Mouse (Mus musculus): ENCODE measurements at regions not wholly inside any gene's neighbourhood (a gene's known extent, or its start where the extent isn't known, plus 50 kb on each side); places are given as distances from the start of the nearest gene placed in this dataset.
A peak's percentile ranks its signal among the peaks of the same experiment; 100 is the strongest.

DNA sequence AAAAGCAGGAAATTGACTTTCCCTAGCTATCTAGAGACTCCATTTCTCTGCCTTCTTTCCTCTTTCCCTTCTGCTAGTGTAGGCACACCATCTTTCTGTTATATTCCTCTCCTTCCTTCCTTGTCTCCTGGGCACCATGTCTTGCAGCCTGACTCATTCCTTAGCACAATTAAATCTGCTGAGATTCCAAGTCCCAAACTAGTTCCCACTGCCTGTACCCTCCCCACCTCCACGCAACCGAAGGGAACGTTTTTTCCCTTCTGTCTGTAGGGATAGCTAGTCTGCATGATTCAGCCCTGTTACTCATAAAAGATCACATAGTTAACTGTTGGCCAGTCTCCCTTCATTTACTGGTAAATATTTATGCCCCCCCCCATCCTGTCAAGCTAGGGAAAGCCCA is 158.8 kb upstream of the Prkcq start:
- no peaks in the 10 kb centered on the region for H3K27me3 ChIP-seq (replicated peaks)
- no peaks in the 10 kb centered on the region for H3K36me3 ChIP-seq
- no peak overlapping the region for H3K27ac ChIP-seq
- H3K4me2 ChIP-seq (replicated peaks), result no peak overlapping the region
- H3K9ac ChIP-seq, result no peak overlapping the region
- H3K4me1 ChIP-seq (replicated peaks), result no peaks in the 10 kb centered on the region
- H3K9me3 ChIP-seq, result no peaks in the 10 kb centered on the region
- 93% methylated on average over 3 of the region's 3 CpGs for WGBS
- no peak overlapping the region for H3K4me3 ChIP-seq (replicated peaks)
- no peak for ATAC-seq

DNA sequence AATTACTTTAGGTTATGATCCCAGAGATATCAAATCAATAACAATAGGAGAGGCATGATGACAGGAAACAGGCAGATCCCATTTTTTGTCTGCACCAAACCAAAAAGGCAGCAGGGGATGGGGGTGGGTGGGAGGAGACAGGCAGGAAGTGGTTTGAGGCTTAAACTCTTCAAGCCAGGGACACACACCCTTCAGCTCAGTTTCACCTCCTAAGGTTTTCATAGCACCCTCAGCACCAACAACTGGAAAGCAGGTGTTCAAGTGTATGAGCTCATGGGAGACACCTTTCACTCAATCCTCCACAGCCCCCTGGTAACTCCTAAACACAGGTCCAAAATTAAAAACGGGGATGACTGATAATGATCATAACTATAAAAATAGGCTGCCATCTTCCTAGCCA is 155.5 kb upstream of the Prkcq start:
- no peak overlapping the region for H3K9ac ChIP-seq

DNA sequence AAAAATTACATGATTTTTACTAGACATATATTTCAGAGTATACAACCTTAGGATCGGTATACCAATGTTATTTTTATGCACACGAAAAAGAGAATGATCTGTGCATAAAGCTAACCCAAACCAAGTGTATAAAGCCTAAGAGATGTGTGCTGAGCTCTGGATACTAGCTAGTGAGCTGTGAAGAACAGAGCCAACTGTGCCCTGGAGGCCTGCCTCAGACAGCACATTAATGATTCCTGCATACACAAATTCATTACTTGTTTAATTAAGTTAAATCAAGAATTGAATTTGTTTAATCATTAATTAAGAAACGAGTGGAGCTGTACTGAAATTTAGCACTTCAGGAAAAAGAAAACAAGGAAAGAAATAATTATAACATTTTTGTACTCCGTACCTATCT is 139.0 kb upstream of the Prkcq start:
- Histone ChIP-seq H3K36me3 (no peaks in the 10 kb centered on the region), H3K9me3 (no peaks in the 10 kb centered on the region), H3K27ac (no peak overlapping the region), H3K27me3 (replicated peaks) (no peaks in the 10 kb centered on the region), H3K4me3 (replicated peaks) (no peak overlapping the region), H3K9ac (no peak overlapping the region), H3K4me2 (replicated peaks) (no peak overlapping the region), H3K4me1 (replicated peaks) (no peaks in the 10 kb centered on the region)
- no peak for ATAC-seq
- 76% methylated on average over 4 of the region's 4 CpGs for WGBS

More for the DNA sequence above, 155.5 kb upstream of the Prkcq start:
- Histone ChIP-seq H3K27ac (no peak overlapping the region), H3K27me3 (replicated peaks) (no peaks in the 10 kb centered on the region), H3K9me3 (no peaks in the 10 kb centered on the region), H3K36me3 (no peaks in the 10 kb centered on the region), H3K4me2 (replicated peaks) (no peak overlapping the region), H3K4me1 (replicated peaks) (no peaks in the 10 kb centered on the region), H3K4me3 (replicated peaks) (no peak overlapping the region)
- 67% methylated on average over 1 of the region's 1 CpGs for WGBS
- no peak for ATAC-seq

DNA sequence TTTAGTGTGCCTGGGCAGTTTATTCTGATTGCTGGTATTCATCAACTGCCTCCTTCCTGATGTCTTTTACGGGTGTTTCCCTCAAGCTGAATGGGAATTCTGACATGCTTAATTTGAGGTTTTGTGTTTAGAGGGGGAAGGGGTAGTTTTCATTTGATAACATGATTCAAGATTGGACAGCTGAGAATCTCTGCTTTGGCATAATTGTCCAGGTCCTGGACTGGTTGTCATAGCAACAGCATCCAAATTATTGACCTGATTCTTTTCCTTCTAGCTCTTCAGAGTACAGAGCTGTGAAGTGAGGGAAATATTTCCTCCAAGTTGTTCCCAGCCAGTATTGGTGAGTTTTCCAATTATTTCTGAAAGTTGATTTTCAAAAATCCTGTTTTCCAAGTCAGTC is 137.7 kb upstream of the Prkcq start:
- Histone ChIP-seq H3K4me1 (replicated peaks) (no peaks in the 10 kb centered on the region), H3K9ac (no peak overlapping the region), H3K4me2 (replicated peaks) (no peak overlapping the region), H3K27ac (no peak overlapping the region), H3K9me3 (no peaks in the 10 kb centered on the region), H3K27me3 (replicated peaks) (no peaks in the 10 kb centered on the region), H3K36me3 (no peaks in the 10 kb centered on the region), H3K4me3 (replicated peaks) (no peak overlapping the region)
- 53% methylated on average over 1 of the region's 1 CpGs for WGBS
- no peak for ATAC-seq

DNA sequence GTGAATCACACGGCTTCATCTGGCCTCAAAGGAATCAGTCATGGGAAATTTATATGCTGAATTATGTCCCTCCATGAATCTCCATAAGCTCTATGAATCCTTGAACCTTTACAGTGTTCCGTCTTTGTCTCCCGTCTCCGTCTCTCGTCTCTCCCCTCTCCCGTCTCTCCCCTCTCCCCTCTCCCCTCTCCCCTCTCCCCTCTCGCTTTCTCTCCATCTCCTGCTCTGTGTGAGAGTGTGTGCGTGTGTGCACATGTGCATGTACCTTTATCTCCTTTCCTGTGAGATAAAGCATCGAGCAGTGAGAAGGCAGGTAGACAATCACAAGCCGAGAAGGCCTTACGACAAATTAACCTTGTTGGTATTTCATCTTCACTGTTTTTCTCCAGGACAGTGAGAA is 134.6 kb upstream of the Prkcq start:
- H3K4me3 ChIP-seq (replicated peaks), result no peak overlapping the region
- no peaks in the 10 kb centered on the region for H3K27me3 ChIP-seq (replicated peaks)
- no peak for ATAC-seq
- no peak overlapping the region for H3K9ac ChIP-seq
- no peaks in the 10 kb centered on the region for H3K9me3 ChIP-seq
- 81% methylated on average over 11 of the region's 11 CpGs for WGBS
- no peak overlapping the region for H3K4me2 ChIP-seq (replicated peaks)
- no peaks in the 10 kb centered on the region for H3K36me3 ChIP-seq
- H3K27ac ChIP-seq, result no peak overlapping the region
- no peaks in the 10 kb centered on the region for H3K4me1 ChIP-seq (replicated peaks)

DNA sequence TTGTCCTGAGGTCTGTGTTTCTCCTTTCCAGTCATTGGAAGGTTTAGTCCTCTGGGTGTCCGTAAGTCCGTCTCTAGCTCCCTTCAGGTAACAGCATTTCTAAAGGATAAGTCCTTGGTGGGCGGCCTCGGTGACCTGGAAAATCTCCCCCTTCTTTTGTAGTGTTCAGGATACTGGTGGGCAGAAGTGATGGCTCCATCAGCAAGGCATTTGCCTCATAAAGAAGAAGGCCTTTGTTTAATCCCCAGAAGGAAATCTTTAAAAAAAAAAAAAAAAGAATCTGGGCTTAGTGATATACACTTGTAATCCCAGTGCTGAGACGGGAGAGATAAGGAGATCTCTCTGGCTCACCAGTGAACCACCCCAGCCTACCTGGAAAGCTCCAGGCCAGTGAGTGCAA is 133.5 kb upstream of the Prkcq start:
- Histone ChIP-seq H3K9ac (no peak overlapping the region), H3K4me2 (replicated peaks) (no peak overlapping the region), H3K27me3 (replicated peaks) (no peaks in the 10 kb centered on the region), H3K27ac (no peak overlapping the region), H3K4me3 (replicated peaks) (no peak overlapping the region), H3K4me1 (replicated peaks) (no peaks in the 10 kb centered on the region), H3K9me3 (no peaks in the 10 kb centered on the region), H3K36me3 (no peaks in the 10 kb centered on the region)
- no peak for ATAC-seq
- WGBS, result 90% methylated on average over 5 of the region's 5 CpGs

DNA sequence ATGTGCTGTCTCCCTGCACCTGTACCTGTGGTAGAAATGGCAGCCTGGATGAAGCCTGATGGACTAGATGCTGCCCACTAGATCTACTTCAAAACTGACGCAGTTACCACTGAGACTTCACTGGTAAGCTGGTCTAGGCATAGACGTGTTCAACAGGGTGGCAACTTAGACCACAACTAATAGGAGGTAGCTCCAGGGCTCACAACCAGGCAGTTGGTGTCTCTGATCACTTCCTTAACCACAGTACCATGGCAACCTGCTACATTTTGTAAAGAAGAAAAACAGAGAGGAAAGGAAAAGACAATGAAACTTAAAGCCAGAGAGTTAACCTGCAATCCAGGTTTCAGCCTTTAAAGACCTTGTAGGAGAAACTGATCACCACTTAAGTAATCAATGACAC is 131.9 kb upstream of the Prkcq start:
- no peak for ATAC-seq
- Histone ChIP-seq H3K4me1 (replicated peaks) (no peaks in the 10 kb centered on the region), H3K9me3 (no peaks in the 10 kb centered on the region), H3K36me3 (no peaks in the 10 kb centered on the region), H3K27me3 (replicated peaks) (no peaks in the 10 kb centered on the region), H3K4me2 (replicated peaks) (no peak overlapping the region), H3K27ac (no peak overlapping the region), H3K9ac (no peak overlapping the region), H3K4me3 (replicated peaks) (no peak overlapping the region)
- WGBS, result 83% methylated on average over 2 of the region's 2 CpGs

DNA sequence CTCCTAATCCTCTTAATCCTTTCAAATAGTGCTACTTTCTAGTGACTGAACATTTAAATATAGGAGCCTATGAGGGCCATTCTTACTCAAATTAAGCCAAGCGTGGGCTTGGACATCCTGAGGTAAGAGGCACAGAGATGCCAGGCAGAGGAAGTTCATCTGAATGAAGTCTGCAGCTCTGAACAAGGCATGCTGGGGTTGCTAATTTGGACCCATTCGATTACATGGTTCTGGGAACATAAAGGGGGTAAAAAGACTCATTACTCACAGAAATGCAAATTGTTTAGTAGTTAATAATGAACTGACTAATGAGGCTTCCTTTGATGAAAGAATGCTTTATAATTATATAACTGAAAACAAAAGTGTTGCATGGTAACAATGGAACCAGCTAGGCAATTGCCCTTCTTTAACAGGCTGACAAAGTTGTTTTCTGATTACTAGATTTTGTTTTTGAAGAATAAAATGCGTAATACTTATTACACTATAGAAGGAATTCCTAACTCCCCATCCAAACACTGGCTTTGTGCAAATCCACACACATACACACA is 127.1 kb upstream of the Prkcq start:
- no peak overlapping the region for H3K4me2 ChIP-seq (replicated peaks)
- ATAC-seq, result no peak
- no peaks in the 10 kb centered on the region for H3K27me3 ChIP-seq (replicated peaks)
- no peaks in the 10 kb centered on the region for H3K9me3 ChIP-seq
- H3K27ac ChIP-seq, result no peak overlapping the region
- H3K36me3 ChIP-seq, result no peaks in the 10 kb centered on the region
- H3K9ac ChIP-seq, result no peak overlapping the region
- 83% methylated on average over 3 of the region's 3 CpGs for WGBS
- no peaks in the 10 kb centered on the region for H3K4me1 ChIP-seq (replicated peaks)
- no peak overlapping the region for H3K4me3 ChIP-seq (replicated peaks)

DNA sequence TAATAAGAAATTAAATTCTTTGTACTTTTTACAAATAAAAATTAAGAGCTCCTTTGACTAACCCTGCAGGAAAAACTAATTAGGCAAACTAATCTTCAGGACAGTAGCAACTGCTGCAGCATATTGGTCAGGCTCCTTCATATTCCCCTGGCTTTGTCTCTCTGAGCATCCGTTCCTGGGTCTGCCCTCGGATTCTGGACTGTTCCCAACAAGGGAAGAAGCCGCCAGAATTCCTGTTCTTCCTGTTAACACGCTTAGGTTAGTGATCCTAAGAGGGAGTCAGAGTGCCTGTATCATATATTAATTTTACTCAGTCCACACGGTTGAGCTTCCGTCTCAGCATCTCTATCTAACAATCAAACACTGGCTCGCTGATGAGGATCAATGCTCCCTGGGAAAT is 120.3 kb upstream of the Prkcq start:
- H3K27ac ChIP-seq, result no peak overlapping the region
- no peaks in the 10 kb centered on the region for H3K9me3 ChIP-seq
- no peak overlapping the region for H3K4me3 ChIP-seq (replicated peaks)
- no peaks in the 10 kb centered on the region for H3K36me3 ChIP-seq
- H3K4me1 ChIP-seq (replicated peaks), result no peaks in the 10 kb centered on the region
- H3K9ac ChIP-seq, result no peak overlapping the region
- no peaks in the 10 kb centered on the region for H3K27me3 ChIP-seq (replicated peaks)
- WGBS, result 83% methylated on average over 7 of the region's 7 CpGs
- no peak for ATAC-seq
- no peak overlapping the region for H3K4me2 ChIP-seq (replicated peaks)

DNA sequence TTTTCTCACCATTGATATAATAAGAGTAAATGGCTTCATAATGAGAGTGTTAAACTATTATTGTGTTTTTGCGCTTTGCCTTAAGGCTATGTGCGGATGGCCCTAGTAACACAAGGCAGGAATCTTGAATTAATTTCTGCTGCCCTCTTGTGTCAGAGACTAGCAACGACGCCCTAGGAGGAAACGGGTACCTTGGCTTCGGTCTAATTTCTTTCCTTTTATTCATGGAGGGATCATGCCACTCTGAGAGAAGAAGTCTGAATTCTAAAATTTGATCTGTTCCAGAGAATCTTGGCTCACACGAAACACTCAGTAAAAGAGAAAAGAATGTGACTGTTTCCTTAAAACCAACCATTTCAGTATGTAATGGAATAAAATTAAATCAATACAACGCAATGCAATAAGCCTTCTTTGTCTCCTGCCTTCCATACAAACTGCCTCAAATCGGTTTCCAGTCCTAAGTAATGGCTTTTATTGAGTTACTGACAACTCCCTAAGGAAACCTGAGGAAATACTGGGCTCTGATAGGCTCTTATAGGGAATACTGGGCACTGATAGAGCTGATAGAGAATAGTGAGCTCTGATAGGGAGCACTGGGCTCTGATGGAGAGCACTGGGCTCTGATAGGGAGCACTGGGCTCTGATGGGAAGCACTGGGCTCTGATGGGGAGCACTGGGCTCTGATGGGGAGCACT is 112.0 kb upstream of the Prkcq start:
- no peak overlapping the region for H3K4me2 ChIP-seq (replicated peaks)
- H3K4me3 ChIP-seq (replicated peaks), result no peak overlapping the region
- H3K27me3 ChIP-seq (replicated peaks), result no peaks in the 10 kb centered on the region
- no peaks in the 10 kb centered on the region for H3K4me1 ChIP-seq (replicated peaks)
- ATAC-seq, result peak; percentile 59; the same call in 1 of the 2 replicates
- 17% methylated on average over 9 of the region's 9 CpGs for WGBS
- H3K27ac ChIP-seq, result no peak overlapping the region
- H3K9me3 ChIP-seq, result no peaks in the 10 kb centered on the region
- no peaks in the 10 kb centered on the region for H3K36me3 ChIP-seq
- no peak overlapping the region for H3K9ac ChIP-seq

DNA sequence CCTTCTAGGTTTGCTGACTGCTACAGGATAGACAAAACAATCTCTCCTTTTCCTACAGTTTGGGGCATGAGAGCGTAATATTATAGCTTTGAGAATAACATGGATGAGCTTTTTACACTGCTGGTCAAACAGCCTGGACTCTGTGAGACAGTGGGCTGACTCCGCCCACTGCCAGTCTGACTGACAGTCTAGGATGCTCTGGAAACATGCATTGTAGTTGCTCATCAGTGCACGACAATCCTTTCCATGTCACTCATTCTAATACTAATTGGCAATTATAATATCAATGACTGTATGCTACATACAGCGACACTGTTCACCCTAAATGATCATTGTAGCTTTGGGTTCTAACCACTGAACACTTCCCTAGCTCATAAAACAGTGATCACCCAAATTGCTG is 104.5 kb upstream of the Prkcq start:
- no peak for ATAC-seq
- Histone ChIP-seq H3K4me1 (replicated peaks) (no peaks in the 10 kb centered on the region), H3K4me3 (replicated peaks) (no peak overlapping the region), H3K27ac (no peak overlapping the region), H3K9me3 (no peaks in the 10 kb centered on the region), H3K36me3 (no peaks in the 10 kb centered on the region), H3K4me2 (replicated peaks) (no peak overlapping the region), H3K9ac (no peak overlapping the region), H3K27me3 (replicated peaks) (no peaks in the 10 kb centered on the region)
- WGBS, result 82% methylated on average over 4 of the region's 4 CpGs

DNA sequence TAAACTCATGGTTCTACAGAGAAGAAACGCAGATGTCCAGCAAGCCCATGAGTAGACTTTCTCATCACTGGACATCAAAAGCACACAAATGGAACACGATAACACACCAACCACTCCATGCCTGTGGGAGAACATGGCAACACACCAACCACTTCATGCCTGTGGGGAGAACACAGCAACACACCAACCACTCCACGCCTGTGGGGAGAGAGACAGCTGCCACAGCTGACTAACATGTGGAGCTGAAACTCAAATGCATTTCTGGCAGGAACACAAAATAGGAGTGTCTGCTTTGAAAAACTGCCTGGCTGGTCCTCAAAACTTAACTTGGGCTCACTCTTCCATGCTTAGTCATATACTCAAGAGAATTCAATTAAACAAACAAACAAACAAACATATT is 88.4 kb upstream of the Prkcq start:
- 91% methylated on average over 3 of the region's 3 CpGs for WGBS
- no peak overlapping the region for H3K27ac ChIP-seq
- ATAC-seq, result no peak

DNA sequence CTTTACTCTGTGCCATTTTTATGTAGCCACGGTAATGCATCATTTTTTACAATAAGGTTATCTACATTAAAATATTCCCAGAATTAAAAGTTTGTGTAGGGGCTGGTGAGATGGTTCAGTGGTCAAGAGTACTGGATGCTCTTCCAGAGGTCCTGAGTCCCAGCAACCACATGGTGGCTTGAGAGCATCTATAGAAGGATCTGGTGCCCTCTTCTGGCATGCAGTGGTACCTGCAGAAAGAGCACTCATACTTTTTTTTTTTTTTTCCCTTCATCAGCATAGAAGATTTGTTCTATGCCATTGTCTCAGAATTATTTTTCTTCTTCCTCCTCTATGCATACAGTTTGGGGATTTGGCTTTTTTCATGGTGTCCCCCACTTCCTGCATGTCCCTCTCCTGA is 84.9 kb upstream of the Prkcq start:
- no peak overlapping the region for H3K4me2 ChIP-seq (replicated peaks)
- H3K4me1 ChIP-seq (replicated peaks), result no peaks in the 10 kb centered on the region
- no peaks in the 10 kb centered on the region for H3K27me3 ChIP-seq (replicated peaks)
- no peak for ATAC-seq
- H3K9me3 ChIP-seq, result no peaks in the 10 kb centered on the region
- H3K27ac ChIP-seq, result no peak overlapping the region
- no peak overlapping the region for H3K9ac ChIP-seq
- 29% methylated on average over 1 of the region's 1 CpGs for WGBS
- no peak overlapping the region for H3K4me3 ChIP-seq (replicated peaks)
- H3K36me3 ChIP-seq, result no peaks in the 10 kb centered on the region

More for the DNA sequence above, 88.4 kb upstream of the Prkcq start:
- no peak overlapping the region for H3K4me2 ChIP-seq (replicated peaks)
- H3K36me3 ChIP-seq, result no peaks in the 10 kb centered on the region
- no peak overlapping the region for H3K9ac ChIP-seq
- no peak overlapping the region for H3K4me3 ChIP-seq (replicated peaks)
- H3K9me3 ChIP-seq, result no peaks in the 10 kb centered on the region
- H3K27me3 ChIP-seq (replicated peaks), result no peaks in the 10 kb centered on the region
- H3K4me1 ChIP-seq (replicated peaks), result no peaks in the 10 kb centered on the region

All from intestine, embryonic 15.5 days (tissue).